Mouse (Mus musculus): ENCODE measurements around the gene Akr1c14.

GRCm38 (mm10) chr13:4079876-4080275, 31.1 kb downstream of the Akr1c14 start:
- no peak for TF ChIP-seq POU5F1 (IDR thresholded peaks at IDR 0.05; ENCODE audit: borderline replicate concordance, low read length)
- TF ChIP-seq CTCF (conservative IDR thresholded peaks at IDR 0.05; ENCODE audit: low read length) = no peak
- TF ChIP-seq NANOG (IDR thresholded peaks at IDR 0.05; ENCODE audit: borderline replicate concordance, low read length) = peak; percentile 96
